ENCODE assay signal across 23 mouse cellular contexts in the genomic region with DNA sequence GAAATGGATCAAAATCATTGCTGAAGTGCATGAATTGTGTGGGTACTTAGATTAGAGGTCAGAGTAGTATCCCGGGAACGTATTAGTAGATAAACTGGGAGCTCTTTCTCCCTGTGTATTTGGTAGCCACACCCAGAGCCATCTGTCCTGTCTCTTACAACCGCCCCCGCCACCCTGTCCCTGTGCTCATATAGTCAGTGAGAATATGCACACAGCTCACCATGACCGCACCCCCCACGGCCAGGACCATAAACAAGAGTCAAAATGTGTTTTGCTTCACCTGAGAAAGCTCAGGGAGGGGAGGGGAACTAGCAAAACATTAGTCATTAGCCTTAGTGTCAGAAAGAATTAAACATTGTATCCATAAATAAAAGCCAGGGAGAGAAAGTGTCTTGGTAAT. TPM values are rescaled to one million over a fixed set of nuclear protein-coding genes. Genes with fewer than 3 reads are reported as not detected.
"Had no signal": no experiment of that assay in that cellular context is flagged by ENCODE, and none has a peak within 500 bp of the region (broad histone marks: within the 10 kb centered on the region; RNA-seq: fewer than 3 reads in every experiment).

No protein-coding gene starts in this region.

- H3K4me3 ChIP-seq: neural tube, embryonic 15.5 days; stomach, embryonic 15.5 days had no signal

- H3K4me2 ChIP-seq: neural tube, embryonic 15.5 days; stomach, embryonic 15.5 days had no signal

- H3K27ac ChIP-seq: neural tube, embryonic 15.5 days; stomach, embryonic 15.5 days; stomach, postnatal 0 days had no signal

- H3K9ac ChIP-seq: neural tube, embryonic 15.5 days; stomach, embryonic 15.5 days had no signal

- DNase-seq: retina, postnatal 1 day; right cerebral cortex, adult 18-20 months; right cerebral cortex, postnatal 14 days; right cerebral cortex, postnatal 25 days; right cerebral cortex, postnatal 4 days; spleen, adult 18-20 months; thymus, adult 18-20 months; thymus, adult 2 months; thymus, postnatal 14 days; thymus, postnatal 25 days; thymus, postnatal 36 days; thymus, postnatal 4 days had no signal

- H3K27me3 ChIP-seq: neural tube, embryonic 15.5 days; stomach, embryonic 15.5 days had no signal

- H3K9me3 ChIP-seq: neural tube, embryonic 15.5 days; stomach, embryonic 15.5 days had no signal

- H3K36me3 ChIP-seq: neural tube, embryonic 15.5 days; stomach, embryonic 15.5 days had no signal

- H3K4me1 ChIP-seq: neural tube, embryonic 15.5 days; stomach, embryonic 15.5 days had no signal

RNA-seq across cellular contexts. Expression of a gene that starts 18.7 kb away (rescaled TPM):
- total RNA-seq: neutrophil, adult 5-6 weeks had no signal
- polyA plus RNA-seq: neural tube, embryonic 14.5 days; neural tube, embryonic 15.5 days; small intestine, adult 2 months; spleen, adult 2 months; stomach, embryonic 14.5 days; stomach, embryonic 15.5 days; stomach, embryonic 16.5 days; stomach, postnatal 0 days; thymus, adult 2 months; thymus, postnatal 0 days; urinary bladder, adult 2 months had no signal
